Mouse (Mus musculus): ENCODE measurements around the gene Npy1r. TPM values are rescaled to one million over a fixed set of nuclear protein-coding genes. Genes with fewer than 3 reads are reported as not detected.

Gene Npy1r
- total RNA-seq, 1 experiment from 2014 or later = not detected

Other genes starting within 250 kb of the Npy1r start
- gene Tma16, start 210.7 kb upstream of the Npy1r start, total RNA-seq (2017) = 10.5 to 13.3 TPM (median 12.1 TPM) in 3 replicates
- not detected in 3 replicates for gene Tktl2, start 185.4 kb upstream of the Npy1r start, total RNA-seq (2017)
- 0.38 TPM in 1 of 3 replicates, not detected in the others for gene Npy5r, start 9.1 kb upstream of the Npy1r start, total RNA-seq (2017)
- 2.6 to 5.1 TPM (median 2.9 TPM) in 3 replicates for gene Naf1, start 163.0 kb downstream of the Npy1r start, total RNA-seq (2017)

All from monocyte, adult 5-6 weeks (primary cell).